Mouse (Mus musculus) embryonic facial prominence, embryonic 15.5 days (tissue): ENCODE results near the gene Madcam1. TPM values are rescaled to one million over a fixed set of nuclear protein-coding genes. Genes with fewer than 3 reads are reported as not detected.

Experiments used
- ATAC-seq: fragments of 200-750 bp; cut with Nextera tagmentation; 2 replicates; pipeline ENCODE4 v1.8.0; 2017; ENCODE audit warnings: low read depth, moderate TSS enrichment; ENCODE audit not compliant: insufficient number of reproducible peaks, low FRiP score, low TSS enrichment
- H3K27ac ChIP-seq: fragments of 300-500 bp; sonication (generic); replicated peaks from 2 replicates; pipeline ENCODE4 v1.5.1; 2015; ENCODE audit warnings: mild to moderate bottlenecking, inconsistent platforms
- H3K27me3 ChIP-seq: fragments of 300-500 bp; sonication (generic); 2 replicates; pipeline ENCODE4 v1.6.1; 2015; ENCODE audit warnings: inconsistent platforms
- H3K36me3 ChIP-seq: fragments of 300-500 bp; sonication (generic); 2 replicates; pipeline ENCODE4 v1.6.1; 2015; ENCODE audit warnings: mild to moderate bottlenecking, inconsistent platforms
- H3K4me1 ChIP-seq: fragments of 300-500 bp; sonication (generic); 2 replicates; pipeline ENCODE4 v1.6.1; 2015; ENCODE audit warnings: inconsistent platforms
- H3K4me2 ChIP-seq: fragments of 300-500 bp; sonication (generic); replicated peaks from 2 replicates; pipeline ENCODE4 v1.6.1; 2015; ENCODE audit warnings: mild to moderate bottlenecking, inconsistent platforms
- H3K4me3 ChIP-seq: fragments of 300-500 bp; sonication (generic); replicated peaks from 2 replicates; pipeline ENCODE4 v1.5.1; 2015; ENCODE audit warnings: mild to moderate bottlenecking, inconsistent platforms
- H3K9ac ChIP-seq: fragments of 300-500 bp; sonication (generic); 2 replicates; pipeline ENCODE4 v1.6.1; 2015; ENCODE audit warnings: inconsistent platforms
- H3K9me3 ChIP-seq: fragments of 300-500 bp; sonication (generic); replicated peaks from 2 replicates; pipeline ENCODE4 v1.6.1; 2016; ENCODE audit warnings: inconsistent platforms
- WGBS: fragments of 180-500 bp; shearing (Covaris S2); methylation state at CpG from one replicate; pipeline ENCODE4 v1.1.7; 2015; 5-methylcytosine and 5-hydroxymethylcytosine counted together
- polyA plus RNA-seq: library from polyadenylated mRNA; unstranded; fragments of >200 nt; fragmentation: Nextera tagmentation; extraction: Ambion mirVana; gene quantifications from 2 replicates; pipeline ENCODE4 v1.2.1, GENCODE M21; 2015

The Madcam1 gene
- polyA plus RNA-seq, 1 experiment from 2014 or later = 9.1 TPM

DNA sequence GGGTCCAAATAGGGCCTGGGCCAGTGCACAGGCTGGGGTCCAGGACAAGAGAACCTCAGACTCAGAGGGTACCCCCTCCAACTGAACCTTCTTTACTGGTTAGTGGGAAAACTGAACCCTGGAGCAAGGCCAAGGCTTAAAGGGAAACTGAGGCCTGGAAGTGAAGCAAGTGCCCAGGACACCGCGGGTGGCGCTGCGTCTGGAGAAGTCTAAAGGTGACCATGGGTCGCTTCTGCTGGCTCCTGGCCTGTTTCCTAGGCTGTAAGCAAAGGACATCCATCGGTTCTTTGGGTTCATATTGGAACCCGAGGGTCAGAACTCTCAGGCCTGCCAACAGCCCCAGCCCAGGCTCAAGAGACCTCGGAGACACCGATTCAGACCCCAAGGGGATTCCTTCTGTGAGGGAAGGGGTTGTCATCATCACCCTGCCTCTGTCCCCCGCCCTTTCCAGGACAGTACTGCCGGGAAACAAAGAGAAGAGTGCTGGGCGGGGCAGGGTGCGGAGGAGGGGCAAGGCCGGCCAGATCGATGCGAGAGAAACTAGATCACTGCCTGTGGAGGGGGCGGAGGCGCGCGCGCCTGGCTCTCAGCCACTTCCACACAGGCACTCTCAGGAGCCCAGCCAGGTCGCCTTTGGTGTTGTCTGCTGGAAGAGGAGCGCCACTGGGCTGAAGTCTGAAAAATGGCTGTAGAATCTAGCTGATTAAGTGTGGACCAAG, 25.7 kb upstream of the Madcam1 start:
- Histone ChIP-seq H3K4me3 (peak overlapping the region; percentile 74), H3K4me1 (peaks cover 31% of the 10 kb centered on the region), H3K9ac (no peak overlapping the region), H3K27ac (no peak overlapping the region), H3K36me3 (no peaks in the 10 kb centered on the region), H3K4me2 (peak overlapping the region; percentile 93), H3K27me3 (peaks cover 14% of the 10 kb centered on the region; the same call in 1 of the 2 replicates), H3K9me3 (no peaks in the 10 kb centered on the region)
- 7% methylated on average over 23 of the region's 23 CpGs for WGBS
- 0 out of 2 replicates have a peak, but pooled peaks have one; percentile 34 for ATAC-seq

DNA sequence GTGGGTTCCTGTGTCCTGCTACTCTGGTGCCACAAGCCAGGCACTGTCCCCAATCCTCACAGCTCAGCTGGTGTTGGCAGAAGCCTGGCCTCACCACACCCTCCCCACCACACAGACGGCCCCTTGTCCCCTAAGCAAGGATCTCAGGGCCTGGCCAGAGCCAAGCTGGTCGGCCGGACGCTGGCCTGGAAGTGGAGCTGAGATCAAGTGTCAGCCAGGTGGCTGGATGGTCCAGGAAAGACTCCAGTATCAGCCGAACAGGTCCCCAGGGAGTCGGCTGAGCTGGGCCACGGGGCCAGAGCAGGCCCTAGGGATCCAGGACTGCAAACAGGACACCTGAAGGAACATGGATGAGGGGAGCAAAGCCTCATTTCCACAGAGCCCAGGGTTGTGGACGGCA, 18.6 kb upstream of the Madcam1 start, which contains the start of gene Odf3l2:
Odf3l2 (minus strand) TSS at position 28 of the 400 bp plus-strand sequence.
- no peaks in the 10 kb centered on the region for H3K4me1 ChIP-seq
- H3K9me3 ChIP-seq = no peaks in the 10 kb centered on the region
- no peak within 1 kb of the TSS for H3K4me2 ChIP-seq
- no peaks in the 10 kb centered on the region for H3K27me3 ChIP-seq
- no peak within 1 kb of the TSS for H3K4me3 ChIP-seq
- no peaks in the 10 kb centered on the region for H3K36me3 ChIP-seq
- H3K27ac ChIP-seq = no peak within 1 kb of the TSS
- H3K9ac ChIP-seq = no peak within 1 kb of the TSS
- WGBS = 55% methylated on average over 8 of the region's 8 CpGs
- ATAC-seq = no peak

DNA sequence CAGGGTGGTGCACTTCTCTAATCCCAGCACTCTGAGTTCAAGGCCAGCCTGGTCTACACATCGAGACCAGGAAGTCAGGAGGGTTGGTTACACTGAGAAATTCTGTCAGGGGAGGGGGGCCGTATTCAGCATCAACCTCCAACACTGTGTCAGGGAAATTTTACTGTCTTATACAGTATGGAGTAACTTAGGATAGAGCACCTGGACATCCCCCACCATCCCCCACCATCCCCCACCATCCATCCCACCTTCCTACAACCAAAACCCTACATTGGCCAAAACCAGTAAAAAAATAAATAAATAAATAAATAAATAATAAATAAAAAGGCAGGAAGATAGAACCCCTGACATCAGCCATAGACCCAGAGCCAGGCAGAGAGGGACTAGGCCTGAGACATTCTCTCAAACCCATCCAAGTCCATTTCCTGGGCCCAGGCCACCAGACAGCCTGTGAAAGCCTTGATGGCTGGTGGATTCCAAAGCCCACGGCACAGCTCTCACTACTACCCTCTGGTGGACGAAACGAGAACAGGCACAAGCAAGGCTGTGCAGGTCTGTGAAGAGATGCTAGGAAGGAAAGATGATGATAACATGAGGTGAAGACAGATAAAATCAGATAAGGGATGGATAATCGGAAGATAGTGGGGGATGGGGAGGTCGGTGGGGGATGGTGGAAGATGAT, 15.1 kb upstream of the Madcam1 start:
- WGBS = 27% methylated on average over 7 of the region's 7 CpGs
- no peak overlapping the region for H3K9ac ChIP-seq
- H3K27ac ChIP-seq = no peak overlapping the region
- no peak for ATAC-seq
- H3K4me1 ChIP-seq = no peaks in the 10 kb centered on the region
- H3K9me3 ChIP-seq = no peaks in the 10 kb centered on the region
- 0 out of 2 replicates have a peak, but pooled peaks cover 2% of the 10 kb centered on the region for H3K27me3 ChIP-seq
- no peaks in the 10 kb centered on the region for H3K36me3 ChIP-seq
- H3K4me3 ChIP-seq = no peak overlapping the region
- no peak overlapping the region for H3K4me2 ChIP-seq

DNA sequence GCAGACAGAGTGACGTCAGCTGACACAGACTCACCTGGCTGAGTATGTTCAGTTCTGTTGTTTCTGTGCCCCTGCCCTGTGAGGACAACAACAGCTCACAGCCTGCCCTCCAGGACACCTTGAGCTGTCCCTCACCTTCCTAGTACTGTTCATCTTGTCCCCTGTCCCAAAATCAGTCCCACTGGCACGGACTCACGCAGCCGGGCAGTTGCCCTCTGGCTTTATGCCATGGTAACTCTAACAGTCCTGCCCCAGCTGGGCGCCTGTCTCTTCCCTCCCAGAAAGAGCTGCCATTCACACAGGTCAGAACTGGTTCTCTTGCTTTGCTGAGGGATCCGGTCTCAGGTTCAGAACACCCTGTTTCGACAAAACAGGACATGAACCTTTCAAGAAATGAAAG, 11.6 kb upstream of the Madcam1 start:
- Histone ChIP-seq H3K36me3 (no peaks in the 10 kb centered on the region), H3K27me3 (0 out of 2 replicates have a peak, but pooled peaks cover 2% of the 10 kb centered on the region), H3K27ac (no peak overlapping the region), H3K4me3 (no peak overlapping the region), H3K4me2 (no peak overlapping the region), H3K9me3 (no peaks in the 10 kb centered on the region), H3K4me1 (no peaks in the 10 kb centered on the region), H3K9ac (no peak overlapping the region)
- WGBS = 62% methylated on average over 7 of the region's 7 CpGs
- no peak for ATAC-seq

DNA sequence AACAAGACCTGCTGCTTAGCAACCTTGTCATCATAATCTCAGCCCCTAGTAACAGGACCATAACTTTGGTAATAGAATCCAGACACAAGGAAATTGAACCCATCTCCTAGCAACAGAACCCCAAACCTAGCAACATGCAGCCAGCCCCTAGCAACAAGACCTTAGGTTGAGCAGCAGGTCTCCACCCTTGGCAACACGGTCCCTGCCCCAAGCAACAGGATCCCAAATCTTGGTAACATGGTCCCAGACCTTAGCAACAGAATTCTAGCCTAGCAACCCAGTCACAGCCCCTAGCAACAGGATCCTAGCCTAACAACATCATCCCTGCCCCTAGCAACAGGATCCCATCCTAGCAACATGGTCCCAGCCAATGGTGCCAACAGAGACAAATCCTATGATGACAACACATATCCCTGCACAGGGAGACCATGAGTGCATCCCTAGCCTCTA, 9.4 kb upstream of the Madcam1 start:
- H3K4me2 ChIP-seq = no peak overlapping the region
- H3K9ac ChIP-seq = no peak overlapping the region
- ATAC-seq = no peak
- H3K9me3 ChIP-seq = no peaks in the 10 kb centered on the region
- WGBS = 28% methylated on average over 1 of the region's 1 CpGs
- H3K27me3 ChIP-seq = 0 out of 2 replicates have a peak, but pooled peaks cover 2% of the 10 kb centered on the region
- no peaks in the 10 kb centered on the region for H3K36me3 ChIP-seq
- no peaks in the 10 kb centered on the region for H3K4me1 ChIP-seq
- H3K4me3 ChIP-seq = no peak overlapping the region
- no peak overlapping the region for H3K27ac ChIP-seq

DNA sequence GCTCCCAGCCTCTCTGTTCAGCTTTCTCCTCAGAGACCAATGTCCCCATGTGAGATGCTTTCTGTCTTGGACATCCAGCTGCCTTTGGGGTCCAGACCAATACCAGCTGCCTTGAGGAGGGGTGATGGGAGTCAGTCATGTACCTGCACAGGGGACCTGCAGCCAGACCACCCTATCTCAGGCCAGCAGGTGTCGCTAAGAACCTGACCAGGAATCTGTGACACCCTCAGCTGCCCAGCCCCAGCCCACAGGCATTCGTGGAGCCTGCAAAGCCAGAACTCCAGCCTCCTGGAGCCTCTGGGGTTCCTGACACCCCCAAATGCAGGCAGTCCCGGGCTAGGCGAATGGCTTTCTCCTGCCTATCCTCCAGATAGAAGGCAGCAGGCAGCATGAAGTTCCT, 5.5 kb upstream of the Madcam1 start:
- no peak overlapping the region for H3K4me3 ChIP-seq
- WGBS = 17% methylated on average over 4 of the region's 4 CpGs
- H3K27me3 ChIP-seq = no peaks in the 10 kb centered on the region
- no peaks in the 10 kb centered on the region for H3K36me3 ChIP-seq
- no peak overlapping the region for H3K27ac ChIP-seq
- H3K4me2 ChIP-seq = no peak overlapping the region
- ATAC-seq = no peak
- no peaks in the 10 kb centered on the region for H3K4me1 ChIP-seq
- H3K9ac ChIP-seq = no peak overlapping the region
- H3K9me3 ChIP-seq = no peaks in the 10 kb centered on the region

DNA sequence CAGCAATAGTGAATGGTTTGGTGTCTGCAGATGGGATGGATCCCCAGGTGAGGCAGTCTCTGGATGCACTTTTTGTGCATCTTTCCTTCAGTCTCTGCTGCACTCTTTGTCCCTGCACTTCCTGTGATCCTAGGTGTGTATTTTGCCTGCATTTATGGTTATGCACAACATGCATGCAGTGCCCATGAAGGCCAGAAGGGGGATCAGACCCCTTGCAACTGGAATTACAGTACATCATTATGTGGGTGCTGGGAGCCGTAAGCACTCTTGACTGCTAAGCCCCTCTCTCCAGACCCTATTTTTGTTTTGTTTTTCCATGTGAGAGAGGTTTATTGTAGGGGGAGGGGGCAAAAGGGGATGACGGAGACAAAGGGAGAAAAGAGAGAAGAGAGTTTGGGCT, 4.1 kb upstream of the Madcam1 start:
- H3K4me3 ChIP-seq = no peak overlapping the region
- no peak overlapping the region for H3K27ac ChIP-seq
- no peak overlapping the region for H3K9ac ChIP-seq
- peaks cover 3% of the 10 kb centered on the region; the same call in 1 of the 2 replicates for H3K4me1 ChIP-seq
- no peak overlapping the region for H3K4me2 ChIP-seq
- H3K36me3 ChIP-seq = no peaks in the 10 kb centered on the region
- 81% methylated on average over 2 of the region's 2 CpGs for WGBS
- no peak for ATAC-seq
- H3K9me3 ChIP-seq = no peaks in the 10 kb centered on the region
- H3K27me3 ChIP-seq = no peaks in the 10 kb centered on the region

DNA sequence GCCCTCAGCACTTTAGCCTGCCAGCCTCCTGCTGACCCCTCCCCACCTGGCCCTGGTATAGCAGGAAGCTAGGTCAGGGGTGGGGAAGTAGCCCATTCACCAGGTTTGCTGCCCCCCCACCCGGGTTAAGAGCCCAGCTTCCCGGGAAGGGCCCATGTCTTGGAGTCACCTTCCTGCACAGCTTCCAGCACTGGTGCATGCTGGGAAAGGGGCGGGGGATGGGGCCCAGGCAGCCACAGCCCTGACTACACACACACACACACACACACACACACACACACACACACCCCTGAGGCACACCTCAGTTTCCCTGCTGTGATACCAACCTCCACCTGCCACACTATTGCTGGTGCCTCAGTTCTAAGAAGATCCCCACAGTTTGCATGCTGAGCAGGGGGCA, 2.5 kb upstream of the Madcam1 start:
- Histone ChIP-seq H3K9me3 (no peaks in the 10 kb centered on the region), H3K9ac (no peak overlapping the region), H3K4me1 (peaks cover 3% of the 10 kb centered on the region; the same call in 1 of the 2 replicates), H3K4me2 (no peak overlapping the region), H3K27ac (no peak overlapping the region), H3K27me3 (no peaks in the 10 kb centered on the region), H3K36me3 (no peaks in the 10 kb centered on the region), H3K4me3 (no peak overlapping the region)
- WGBS = 53% methylated on average over 3 of the region's 3 CpGs
- ATAC-seq = 0 out of 2 replicates have a peak, but pooled peaks have one; percentile 6

DNA sequence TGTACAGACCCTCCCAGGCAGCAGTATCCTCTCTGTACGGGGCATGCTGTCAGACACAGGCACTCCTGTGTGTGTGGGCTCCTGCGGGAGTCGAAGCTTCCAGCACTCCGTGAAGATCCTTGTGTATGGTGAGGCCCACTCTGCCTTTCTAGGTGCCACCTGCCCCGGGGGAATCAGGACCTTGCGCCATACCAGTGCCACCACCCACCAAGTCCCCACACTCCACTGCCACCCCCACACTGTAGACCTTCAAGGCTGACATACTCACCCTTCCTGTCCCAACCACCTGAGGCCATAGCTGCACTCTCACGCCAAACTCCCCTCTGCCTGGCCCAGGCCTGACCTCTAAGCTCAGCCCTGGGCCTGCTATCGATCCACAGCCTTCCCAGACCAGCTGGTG, 692 bp downstream of the Madcam1 start:
- Histone ChIP-seq H3K9ac (no peak overlapping the region), H3K4me1 (peaks cover 4% of the 10 kb centered on the region), H3K4me3 (no peak overlapping the region), H3K27me3 (no peaks in the 10 kb centered on the region), H3K36me3 (no peaks in the 10 kb centered on the region), H3K9me3 (no peaks in the 10 kb centered on the region), H3K4me2 (no peak overlapping the region), H3K27ac (no peak overlapping the region)
- no peak for ATAC-seq
- WGBS = 77% methylated on average over 8 of the region's 8 CpGs

DNA sequence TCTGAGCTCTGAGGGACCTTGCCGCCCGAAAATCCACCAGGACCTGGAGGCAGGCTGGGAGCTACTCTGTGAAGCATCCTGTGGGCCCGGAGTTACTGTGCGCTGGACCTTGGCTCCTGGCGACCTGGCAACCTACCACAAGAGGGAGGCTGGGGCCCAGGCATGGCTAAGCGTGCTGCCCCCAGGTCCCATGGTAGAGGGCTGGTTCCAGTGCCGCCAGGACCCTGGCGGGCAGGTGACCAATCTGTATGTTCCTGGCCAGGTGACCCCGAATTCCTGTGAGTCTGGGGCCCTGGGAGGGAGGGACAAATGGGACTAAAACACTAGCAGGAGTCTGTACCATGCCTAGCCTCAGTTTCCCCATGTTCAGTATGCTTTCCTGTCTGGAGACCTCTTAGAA, 2.1 kb downstream of the Madcam1 start:
- no peaks in the 10 kb centered on the region for H3K9me3 ChIP-seq
- WGBS = 58% methylated on average over 9 of the region's 9 CpGs
- peaks cover 12% of the 10 kb centered on the region for H3K4me1 ChIP-seq
- no peaks in the 10 kb centered on the region for H3K27me3 ChIP-seq
- H3K27ac ChIP-seq = no peak overlapping the region
- H3K4me2 ChIP-seq = no peak overlapping the region
- ATAC-seq = no peak
- H3K36me3 ChIP-seq = no peaks in the 10 kb centered on the region
- H3K4me3 ChIP-seq = no peak overlapping the region
- no peak overlapping the region for H3K9ac ChIP-seq

DNA sequence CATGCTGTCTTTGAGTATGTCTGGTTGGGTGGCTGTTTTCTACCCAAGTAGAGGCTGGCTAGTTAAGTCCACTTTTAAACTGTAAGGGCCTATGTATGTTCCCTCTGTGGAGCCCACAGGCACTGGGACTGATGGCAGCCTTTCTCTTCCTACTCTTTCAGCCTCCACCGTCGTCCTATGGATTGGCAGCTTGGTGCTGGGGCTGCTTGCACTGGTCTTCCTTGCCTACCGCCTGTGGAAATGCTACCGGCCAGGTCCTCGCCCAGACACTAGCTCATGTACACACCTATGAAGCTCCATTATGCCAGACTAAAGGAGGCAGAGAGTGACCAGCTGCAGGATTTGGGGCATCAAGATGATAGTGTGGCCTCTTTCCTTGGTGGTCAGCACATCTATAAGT, 3.7 kb downstream of the Madcam1 start:
- H3K27me3 ChIP-seq = no peaks in the 10 kb centered on the region
- H3K9me3 ChIP-seq = no peaks in the 10 kb centered on the region
- H3K4me1 ChIP-seq = peaks cover 12% of the 10 kb centered on the region
- peaks cover 6% of the 10 kb centered on the region for H3K36me3 ChIP-seq
- H3K27ac ChIP-seq = no peak overlapping the region
- ATAC-seq = no peak
- H3K4me2 ChIP-seq = no peak overlapping the region
- WGBS = 82% methylated on average over 5 of the region's 5 CpGs
- no peak overlapping the region for H3K4me3 ChIP-seq
- no peak overlapping the region for H3K9ac ChIP-seq
